Mouse (Mus musculus): Measurements from ENCODE around the gene Cacna1g. TPM values are rescaled to one million over a fixed set of nuclear protein-coding genes. Genes with fewer than 3 reads are reported as not detected.
"Not testable (repeated sequence)": the region's sequence is repeated elsewhere in the genome, so short reads cannot be mapped to it uniquely, and the experiment has no call there.

The Cacna1g gene
- polyA plus RNA-seq, 1 experiment from 2014 or later, result 37.2 TPM

- Histone ChIP-seq H3K4me3 (no peak overlapping the region), H3K9ac (no peak overlapping the region), H3K4me1 (peaks cover 16% of the 10 kb centered on the region), H3K9me3 (no peaks in the 10 kb centered on the region), H3K27me3 (0 out of 2 replicates have a peak, but pooled peaks cover 2% of the 10 kb centered on the region), H3K4me2 (replicated peaks) (no peak overlapping the region), H3K36me3 (peaks cover 86% of the 10 kb centered on the region), H3K27ac (no peak overlapping the region)
- WGBS, result 58% methylated on average over 10 of the region's 10 CpGs
- ATAC-seq (ENCODE audit: insufficient number of reproducible peaks, insufficient read depth, low FRiP score, low TSS enrichment), result no peak
Measured at GRCm38 (mm10) chr11:94419004-94419727, 54.8 kb downstream of the Cacna1g start.

- Histone ChIP-seq H3K4me1 (peaks cover 28% of the 10 kb centered on the region), H3K9ac (no peak overlapping the region), H3K27ac (0 out of 2 replicates have a peak overlapping the region, but pooled peaks have one; percentile 50), H3K27me3 (no peaks in the 10 kb centered on the region), H3K36me3 (peaks cover 92% of the 10 kb centered on the region), H3K9me3 (no peaks in the 10 kb centered on the region), H3K4me3 (no peak overlapping the region), H3K4me2 (replicated peaks) (no peak overlapping the region)
- ATAC-seq (ENCODE audit: insufficient number of reproducible peaks, insufficient read depth, low FRiP score, low TSS enrichment), result no peak
- 63% methylated on average over 4 of the region's 4 CpGs for WGBS
Measured at GRCm38 (mm10) chr11:94414042-94414441, 60.0 kb downstream of the Cacna1g start.

- Histone ChIP-seq H3K4me1 (peaks cover 32% of the 10 kb centered on the region), H3K4me2 (replicated peaks) (no peak overlapping the region), H3K36me3 (peaks cover 92% of the 10 kb centered on the region), H3K9me3 (no peaks in the 10 kb centered on the region), H3K4me3 (no peak overlapping the region), H3K27ac (0 out of 2 replicates have a peak overlapping the region, but pooled peaks have one; percentile 50), H3K27me3 (no peaks in the 10 kb centered on the region), H3K9ac (no peak overlapping the region)
- ATAC-seq (ENCODE audit: insufficient number of reproducible peaks, insufficient read depth, low FRiP score, low TSS enrichment), result no peak
- 56% methylated on average over 8 of the region's 8 CpGs for WGBS
Measured at GRCm38 (mm10) chr11:94413516-94413915, 60.5 kb downstream of the Cacna1g start.

- Histone ChIP-seq H3K4me2 (replicated peaks) (no peak overlapping the region), H3K27me3 (no peaks in the 10 kb centered on the region), H3K9ac (peak overlapping the region; percentile 12; the same call in 1 of the 2 replicates), H3K4me3 (no peak overlapping the region), H3K9me3 (no peaks in the 10 kb centered on the region), H3K27ac (0 out of 2 replicates have a peak overlapping the region, but pooled peaks have one; percentile 50), H3K4me1 (peaks cover 33% of the 10 kb centered on the region), H3K36me3 (peaks cover 87% of the 10 kb centered on the region)
- WGBS, result 41% methylated on average over 10 of the region's 10 CpGs
- ATAC-seq (ENCODE audit: insufficient number of reproducible peaks, insufficient read depth, low FRiP score, low TSS enrichment), result no peak
Measured at GRCm38 (mm10) chr11:94412998-94413469, 61.0 kb downstream of the Cacna1g start.

- Histone ChIP-seq H3K4me2 (replicated peaks) (no peak overlapping the region), H3K36me3 (peaks cover 82% of the 10 kb centered on the region), H3K9me3 (no peaks in the 10 kb centered on the region), H3K4me3 (no peak overlapping the region), H3K9ac (no peak overlapping the region), H3K27me3 (no peaks in the 10 kb centered on the region), H3K4me1 (peaks cover 37% of the 10 kb centered on the region), H3K27ac (no peak overlapping the region)
- 73% methylated on average over 2 of the region's 2 CpGs for WGBS
- ATAC-seq (ENCODE audit: insufficient number of reproducible peaks, insufficient read depth, low FRiP score, low TSS enrichment), result no peak
Measured at GRCm38 (mm10) chr11:94412562-94412961, 61.4 kb downstream of the Cacna1g start.

- Histone ChIP-seq H3K4me1 (peaks cover 29% of the 10 kb centered on the region), H3K9ac (no peak overlapping the region), H3K4me3 (no peak overlapping the region), H3K9me3 (no peaks in the 10 kb centered on the region), H3K27ac (peak overlapping the region; percentile 41; the same call in 1 of the 2 replicates), H3K27me3 (no peaks in the 10 kb centered on the region), H3K36me3 (peaks cover 36% of the 10 kb centered on the region), H3K4me2 (replicated peaks) (no peak overlapping the region)
- 34% methylated on average over 11 of the region's 11 CpGs for WGBS
- no peak for ATAC-seq (ENCODE audit: insufficient number of reproducible peaks, insufficient read depth, low FRiP score, low TSS enrichment)
Measured at GRCm38 (mm10) chr11:94407803-94408321, 66.1 kb downstream of the Cacna1g start.

- 44% methylated on average over 6 of the region's 6 CpGs for WGBS
- Histone ChIP-seq H3K9ac (no peak overlapping the region), H3K27ac (no peak overlapping the region), H3K4me2 (replicated peaks) (no peak overlapping the region), H3K27me3 (no peaks in the 10 kb centered on the region), H3K9me3 (no peaks in the 10 kb centered on the region), H3K4me1 (peaks cover 29% of the 10 kb centered on the region), H3K36me3 (peaks cover 18% of the 10 kb centered on the region), H3K4me3 (no peak overlapping the region)
- no peak for ATAC-seq (ENCODE audit: insufficient number of reproducible peaks, insufficient read depth, low FRiP score, low TSS enrichment)
Measured at GRCm38 (mm10) chr11:94405348-94405747, 68.7 kb downstream of the Cacna1g start.

GRCm38 (mm10) chr11:94404641-94405260 lies 69.2 kb downstream of the Cacna1g start:
- H3K27me3 ChIP-seq, result no peaks in the 10 kb centered on the region
- H3K27ac ChIP-seq, result no peak overlapping the region
- peaks cover 29% of the 10 kb centered on the region for H3K4me1 ChIP-seq
- 25% methylated on average over 11 of the region's 11 CpGs for WGBS
- no peak overlapping the region for H3K4me2 ChIP-seq (replicated peaks)
- peaks cover 12% of the 10 kb centered on the region for H3K36me3 ChIP-seq
- ATAC-seq (ENCODE audit: insufficient number of reproducible peaks, insufficient read depth, low FRiP score, low TSS enrichment), result peak; percentile 50; the same call in 1 of the 2 replicates
- no peaks in the 10 kb centered on the region for H3K9me3 ChIP-seq
- H3K4me3 ChIP-seq, result no peak overlapping the region
- H3K9ac ChIP-seq, result no peak overlapping the region

GRCm38 (mm10) chr11:94404178-94404577 lies 69.8 kb downstream of the Cacna1g start:
- Histone ChIP-seq H3K27ac (no peak overlapping the region), H3K9me3 (no peaks in the 10 kb centered on the region), H3K4me2 (replicated peaks) (no peak overlapping the region), H3K4me3 (no peak overlapping the region), H3K36me3 (peaks cover 6% of the 10 kb centered on the region), H3K27me3 (no peaks in the 10 kb centered on the region), H3K4me1 (peaks cover 25% of the 10 kb centered on the region), H3K9ac (no peak overlapping the region)
- 51% methylated on average over 5 of the region's 5 CpGs for WGBS
- ATAC-seq (ENCODE audit: insufficient number of reproducible peaks, insufficient read depth, low FRiP score, low TSS enrichment), result no peak

GRCm38 (mm10) chr11:94403757-94404156 lies 70.2 kb downstream of the Cacna1g start:
- H3K4me1 ChIP-seq, result peaks cover 21% of the 10 kb centered on the region
- H3K27me3 ChIP-seq, result no peaks in the 10 kb centered on the region
- no peak overlapping the region for H3K27ac ChIP-seq
- no peak for ATAC-seq (ENCODE audit: insufficient number of reproducible peaks, insufficient read depth, low FRiP score, low TSS enrichment)
- 69% methylated on average over 10 of the region's 10 CpGs for WGBS
- peaks cover 2% of the 10 kb centered on the region for H3K36me3 ChIP-seq
- no peak overlapping the region for H3K4me2 ChIP-seq (replicated peaks)
- H3K9me3 ChIP-seq, result no peaks in the 10 kb centered on the region
- no peak overlapping the region for H3K9ac ChIP-seq
- H3K4me3 ChIP-seq, result no peak overlapping the region

GRCm38 (mm10) chr11:94402731-94403130 lies 71.3 kb downstream of the Cacna1g start:
- Histone ChIP-seq H3K36me3 (no peaks in the 10 kb centered on the region), H3K4me3 (no peak overlapping the region), H3K27me3 (no peaks in the 10 kb centered on the region), H3K4me1 (peaks cover 16% of the 10 kb centered on the region), H3K4me2 (replicated peaks) (no peak overlapping the region), H3K27ac (no peak overlapping the region), H3K9me3 (no peaks in the 10 kb centered on the region), H3K9ac (no peak overlapping the region)
- 72% methylated on average over 5 of the region's 5 CpGs for WGBS
- ATAC-seq (ENCODE audit: insufficient number of reproducible peaks, insufficient read depth, low FRiP score, low TSS enrichment), result no peak

- not testable (repeated sequence) for H3K4me3 ChIP-seq; H3K27ac ChIP-seq; H3K27me3 ChIP-seq; H3K4me1 ChIP-seq; ATAC-seq (ENCODE audit: insufficient number of reproducible peaks, insufficient read depth, low FRiP score, low TSS enrichment); H3K9me3 ChIP-seq; H3K9ac ChIP-seq; H3K36me3 ChIP-seq; H3K4me2 ChIP-seq (replicated peaks)
- 85% methylated on average over 4 of the region's 4 CpGs for WGBS
Measured at GRCm38 (mm10) chr11:94402029-94402428, 72.0 kb downstream of the Cacna1g start.

Measured in embryonic facial prominence, embryonic 12.5 days (tissue).